Mouse (Mus musculus) lung, postnatal 0 days (tissue): ENCODE measurements around the gene Hnf4a. TPM values are rescaled to one million over a fixed set of nuclear protein-coding genes. Genes with fewer than 3 reads are reported as not detected.
"Not testable (repeated sequence)": the region's sequence is repeated elsewhere in the genome, so short reads cannot be mapped to it uniquely, and the experiment has no call there.

Experiments used
- ATAC-seq: fragments of 200-750 bp; cut with Nextera tagmentation; 2 replicates; pipeline ENCODE4 v1.8.0; 2017; ENCODE audit warnings: moderate library complexity
- DNase-seq: peaks from one replicate; pipeline ENCODE4 v3.0.0-alpha.2; 2016; ENCODE audit warnings: low spot score
- H3K27ac ChIP-seq: fragments of 300-500 bp; sonication (generic); 2 replicates; pipeline ENCODE4 v1.5.1; 2014; ENCODE audit warnings: antibody characterized with exemption, mild to moderate bottlenecking, low read length, mixed read lengths
- H3K27me3 ChIP-seq: fragments of 300-500 bp; sonication (generic); replicated peaks from 2 replicates; pipeline ENCODE4 v1.6.1; 2014; ENCODE audit warnings: low read length, mixed read lengths; ENCODE audit not compliant: insufficient read depth
- H3K36me3 ChIP-seq: fragments of 300-500 bp; sonication (generic); 2 replicates; pipeline ENCODE4 v1.6.1; 2014; ENCODE audit warnings: low read length, mixed read lengths; ENCODE audit not compliant: insufficient read depth
- H3K4me1 ChIP-seq: fragments of 300-500 bp; sonication (generic); 2 replicates; pipeline ENCODE4 v1.6.1; 2014; ENCODE audit warnings: antibody characterized with exemption, low read depth, low read length, mixed read lengths; ENCODE audit not compliant: insufficient read depth
- H3K4me2 ChIP-seq: fragments of 300-500 bp; sonication (generic); replicated peaks from 2 replicates; pipeline ENCODE4 v1.6.1; 2014; ENCODE audit warnings: low read depth, mild to moderate bottlenecking, low read length, moderate library complexity, mixed read lengths
- H3K4me3 ChIP-seq: fragments of 300-500 bp; sonication (generic); 2 replicates; pipeline ENCODE4 v1.5.1; 2014; ENCODE audit warnings: low read depth, low read length
- H3K9ac ChIP-seq: fragments of 300-500 bp; sonication (generic); replicated peaks from 2 replicates; pipeline ENCODE4 v1.6.1; 2014; ENCODE audit warnings: low read depth, mild to moderate bottlenecking
- H3K9me3 ChIP-seq: fragments of 300-500 bp; sonication (generic); 2 replicates; pipeline ENCODE4 v1.6.1; 2016; ENCODE audit warnings: low read length, mixed read lengths
- CTCF ChIP-seq: IDR thresholded peaks from 2 replicates; pipeline ENCODE4 v1.5.1; 2016; ENCODE audit warnings: antibody characterized with exemption, mild to moderate bottlenecking
- EP300 ChIP-seq: IDR thresholded peaks from 2 replicates; pipeline ENCODE4 v1.6.1; 2016; ENCODE audit warnings: antibody characterized with exemption, mild to moderate bottlenecking, control low read depth
- WGBS: fragments of 180-500 bp; shearing (Covaris S2); extraction: QIAGEN DNeasy Blood & Tissue Kit; methylation state at CpG from one replicate; pipeline ENCODE4 v1.1.7; 2014; 5-methylcytosine and 5-hydroxymethylcytosine counted together
- polyA plus RNA-seq: library from polyadenylated mRNA; unstranded; fragments of >200 nt; fragmentation: Nextera tagmentation; extraction: Ambion mirVana; gene quantifications from 2 replicates; pipeline ENCODE4 v1.2.1, GENCODE M21; 2015

Hnf4a gene
- polyA plus RNA-seq, 1 experiment from 2014 or later = 0.23 TPM

DNA sequence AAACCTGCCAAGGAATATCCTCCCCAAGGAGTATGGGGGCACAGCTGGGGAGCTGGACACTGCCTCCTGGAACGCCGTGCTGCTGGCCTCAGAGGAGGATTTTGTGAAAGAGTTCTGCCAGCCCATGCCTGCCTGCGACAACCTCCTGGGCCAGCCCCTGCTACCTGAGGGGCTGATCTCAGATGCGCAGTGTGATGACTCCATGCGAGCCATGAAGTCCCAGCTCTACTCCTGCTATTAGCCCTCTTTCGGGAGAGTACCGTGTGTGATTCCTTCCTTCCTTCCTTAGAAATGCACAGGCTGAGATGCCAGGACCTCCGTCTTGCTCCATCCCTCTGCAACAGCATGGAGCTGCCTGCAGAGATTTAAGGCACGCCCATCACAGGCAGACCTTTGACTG, 108.8 kb downstream of the Hnf4a start:
- Histone ChIP-seq H3K9me3 (no peaks in the 10 kb centered on the region), H3K27me3 (no peaks in the 10 kb centered on the region), H3K36me3 (peaks cover 35% of the 10 kb centered on the region), H3K4me3 (no peak overlapping the region), H3K4me2 (no peak overlapping the region), H3K4me1 (no peaks in the 10 kb centered on the region), H3K9ac (no peak overlapping the region), H3K27ac (no peak overlapping the region)
- TF ChIP-seq EP300 (no peak), CTCF (no peak)
- DNase-seq (no peak), ATAC-seq (no peak)
- WGBS = 90% methylated on average over 9 of the region's 9 CpGs

DNA sequence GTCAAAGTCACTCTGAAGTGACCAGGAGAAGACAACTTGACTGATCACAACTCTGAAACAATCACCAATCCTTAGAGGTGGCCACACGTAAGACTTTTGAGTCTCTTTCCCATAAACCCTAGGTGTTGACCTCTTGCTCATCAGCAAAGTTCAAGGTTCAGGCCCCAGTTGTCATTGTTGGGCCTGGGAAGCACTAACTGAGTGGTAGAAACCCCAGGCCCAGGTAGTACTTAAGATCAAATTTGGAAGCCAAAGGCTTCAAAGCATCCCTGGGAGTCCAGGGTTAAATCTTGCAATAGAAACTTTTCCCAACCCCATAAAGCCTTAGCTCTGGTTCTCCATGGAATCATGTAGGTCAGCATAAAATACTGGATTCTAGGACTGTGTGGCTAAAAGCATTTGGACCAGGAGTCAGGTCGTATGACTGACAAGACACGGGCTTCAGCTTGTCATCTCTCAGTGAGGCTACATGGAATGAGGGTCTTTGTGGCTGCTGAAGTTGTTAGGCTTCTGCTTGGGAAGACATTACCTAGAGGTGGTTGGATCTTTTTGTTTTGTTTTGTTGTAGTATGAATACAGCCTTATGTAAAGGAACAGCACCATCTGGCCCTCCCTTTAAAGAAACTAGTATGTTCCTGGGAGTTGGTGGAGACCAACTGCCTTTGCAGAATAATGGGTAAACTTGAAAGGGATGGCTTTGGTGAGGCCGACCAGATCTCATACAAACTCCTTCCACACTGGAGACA, 109.5 kb downstream of the Hnf4a start:
- H3K9me3 ChIP-seq = no peaks in the 10 kb centered on the region
- no peaks in the 10 kb centered on the region for H3K27me3 ChIP-seq
- no peaks in the 10 kb centered on the region for H3K4me1 ChIP-seq
- TF ChIP-seq CTCF = no peak
- TF ChIP-seq EP300 = no peak
- H3K9ac ChIP-seq = no peak overlapping the region
- no peak overlapping the region for H3K4me2 ChIP-seq
- 81% methylated on average over 4 of the region's 4 CpGs for WGBS
- ATAC-seq (no peak), DNase-seq (no peak)
- H3K36me3 ChIP-seq = peaks cover 36% of the 10 kb centered on the region
- no peak overlapping the region for H3K4me3 ChIP-seq
- H3K27ac ChIP-seq = no peak overlapping the region

DNA sequence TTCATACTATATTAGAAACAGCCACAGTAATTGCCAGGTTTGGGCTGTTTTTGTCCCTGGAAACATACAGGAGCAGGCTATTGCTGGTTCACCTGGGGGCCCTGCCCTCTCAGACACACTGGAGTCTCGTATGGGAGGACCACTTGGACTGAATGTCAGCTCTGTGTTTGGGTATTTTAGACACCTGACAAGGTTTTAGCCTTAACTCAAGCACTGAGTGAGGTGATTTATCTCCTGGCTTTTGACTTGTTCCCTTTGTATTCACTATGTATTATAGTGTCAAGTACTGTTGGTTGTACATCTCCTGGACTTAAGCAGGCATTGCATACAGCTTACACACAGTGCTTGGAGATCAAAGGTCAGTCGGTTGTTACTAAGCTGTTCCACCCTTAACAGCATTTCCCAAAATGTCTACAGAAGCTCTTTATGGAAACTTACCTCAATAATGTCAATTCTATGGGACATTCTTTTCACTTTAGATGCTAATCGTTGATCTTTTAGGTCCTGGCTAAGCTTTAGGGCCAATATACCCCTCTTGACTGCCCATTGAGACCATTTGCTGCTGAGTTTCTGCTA, 110.1 kb downstream of the Hnf4a start:
- H3K36me3 ChIP-seq = peaks cover 34% of the 10 kb centered on the region
- TF ChIP-seq EP300 = no peak
- TF ChIP-seq CTCF = no peak

GRCm38 (mm10) chr2:163617232-163617863, 110.7 kb downstream of the Hnf4a start:
- ATAC-seq = no peak
- no peak for DNase-seq
- Histone ChIP-seq H3K27me3 (no peaks in the 10 kb centered on the region), H3K27ac (no peak overlapping the region), H3K4me2 (no peak overlapping the region), H3K4me3 (no peak overlapping the region), H3K36me3 (peaks cover 28% of the 10 kb centered on the region), H3K9me3 (no peaks in the 10 kb centered on the region), H3K9ac (no peak overlapping the region), H3K4me1 (no peaks in the 10 kb centered on the region)
- TF ChIP-seq CTCF = no peak
- TF ChIP-seq EP300 = no peak
- 82% methylated on average over 3 of the region's 3 CpGs for WGBS

More for the DNA sequence above, 110.1 kb downstream of the Hnf4a start:
- WGBS = 68% methylated on average over 3 of the region's 3 CpGs
- no peak for ATAC-seq
- H3K9me3 ChIP-seq = no peaks in the 10 kb centered on the region
- H3K4me2 ChIP-seq = no peak overlapping the region
- H3K27ac ChIP-seq = no peak overlapping the region
- H3K27me3 ChIP-seq = no peaks in the 10 kb centered on the region
- DNase-seq = no peak
- no peaks in the 10 kb centered on the region for H3K4me1 ChIP-seq
- H3K9ac ChIP-seq = no peak overlapping the region
- no peak overlapping the region for H3K4me3 ChIP-seq

DNA sequence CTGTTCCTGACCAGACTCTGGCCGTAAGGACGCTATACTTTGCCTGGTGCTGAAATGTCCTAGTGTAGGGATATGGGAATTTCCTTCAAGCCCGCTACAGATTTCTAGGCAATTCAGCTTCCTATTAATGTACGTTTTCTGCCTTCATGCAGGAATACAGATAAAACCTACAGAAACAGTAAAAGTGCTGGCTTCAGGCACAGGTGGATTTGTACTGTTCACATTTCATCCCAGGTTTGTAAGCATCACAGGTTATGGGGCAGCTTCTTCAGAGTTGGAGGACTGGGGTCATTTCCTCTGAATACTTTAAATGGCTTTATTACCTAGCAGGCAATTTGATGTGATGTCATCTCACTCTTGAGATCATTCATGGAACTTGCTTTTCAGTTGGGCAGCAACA, 111.3 kb downstream of the Hnf4a start:
- Histone ChIP-seq H3K4me1 (no peaks in the 10 kb centered on the region), H3K9ac (no peak overlapping the region), H3K9me3 (no peaks in the 10 kb centered on the region), H3K4me2 (no peak overlapping the region), H3K27me3 (no peaks in the 10 kb centered on the region), H3K4me3 (no peak overlapping the region), H3K36me3 (peaks cover 28% of the 10 kb centered on the region), H3K27ac (no peak overlapping the region)
- DNase-seq = no peak
- TF ChIP-seq CTCF (no peak), EP300 (no peak)
- ATAC-seq = no peak
- 88% methylated on average over 4 of the region's 4 CpGs for WGBS

DNA sequence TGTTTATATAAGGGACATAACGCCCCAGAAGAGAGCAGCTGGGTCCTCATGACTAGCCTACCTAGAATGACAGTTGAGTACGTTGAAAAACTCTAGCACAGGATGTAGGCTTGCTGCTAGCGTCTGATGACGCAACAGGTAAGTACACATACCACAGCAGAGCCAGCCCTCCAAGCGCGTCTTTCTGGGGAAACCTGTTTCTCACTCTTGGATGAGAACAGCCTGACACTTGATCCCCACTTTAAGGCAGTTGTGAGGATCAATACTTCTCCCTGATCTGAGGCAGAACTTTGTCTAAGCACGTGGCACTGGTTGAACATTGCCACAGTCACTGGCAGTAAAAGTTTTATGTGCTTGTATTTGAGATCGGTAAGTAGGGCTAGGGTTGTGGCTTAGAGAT, 113.8 kb downstream of the Hnf4a start:
- no peak overlapping the region for H3K4me2 ChIP-seq
- H3K4me3 ChIP-seq = no peak overlapping the region
- H3K9me3 ChIP-seq = no peaks in the 10 kb centered on the region
- no peak for TF ChIP-seq CTCF
- H3K27me3 ChIP-seq = no peaks in the 10 kb centered on the region
- H3K36me3 ChIP-seq = peaks cover 29% of the 10 kb centered on the region; the same call in 1 of the 2 replicates
- ATAC-seq = peak; percentile 81
- H3K4me1 ChIP-seq = no peaks in the 10 kb centered on the region
- DNase-seq = peak; percentile 83
- peak overlapping the region; percentile 51; the same call in 1 of the 2 replicates for H3K27ac ChIP-seq
- 56% methylated on average over 8 of the region's 8 CpGs for WGBS
- H3K9ac ChIP-seq = no peak overlapping the region

DNA sequence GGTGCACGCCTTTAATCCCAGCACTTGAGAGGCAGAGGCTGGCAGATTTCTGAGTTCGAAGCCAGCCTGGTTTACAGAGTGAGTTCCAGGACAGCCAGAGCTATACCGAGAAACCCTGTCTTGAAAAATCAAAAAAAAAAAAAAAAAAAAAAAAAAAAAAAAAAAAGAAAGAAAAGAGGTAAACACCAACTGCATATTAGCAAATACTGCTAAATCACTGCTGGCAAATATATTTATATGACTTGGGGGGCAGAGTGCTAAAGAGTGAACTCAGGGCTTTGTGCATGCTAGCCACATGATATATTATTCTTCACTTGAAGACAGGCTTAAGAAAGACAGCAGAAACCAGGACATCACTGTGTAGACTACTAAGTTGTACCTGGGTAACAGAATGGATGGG, 114.8 kb downstream of the Hnf4a start:
- not testable (repeated sequence) for H3K9ac ChIP-seq
- peaks cover 33% of the 10 kb centered on the region; the same call in 1 of the 2 replicates for H3K36me3 ChIP-seq

More for the DNA sequence above, 114.8 kb downstream of the Hnf4a start:
- not testable (repeated sequence) for H3K27ac ChIP-seq, H3K9me3 ChIP-seq, H3K4me2 ChIP-seq, H3K4me1 ChIP-seq, H3K27me3 ChIP-seq, H3K4me3 ChIP-seq, ATAC-seq, DNase-seq
- 87% methylated on average over 3 of the region's 3 CpGs for WGBS
